Mouse (Mus musculus): ENCODE data around the gene Kcnh3. TPM values are rescaled to one million over a fixed set of nuclear protein-coding genes. Genes with fewer than 3 reads are reported as not detected.

Gene Kcnh3
- polyA plus RNA-seq (2014; fragmentation: Illumina TruSeq; extraction: RNeasy Lipid Tissue Mini Kit (QIAGEN cat#74804); ENCODE audit: low read depth, low replicate concordance), result not detected

GRCm38 (mm10) chr15:99224208-99224911, at the start of gene Kcnh3:
Gene Kcnh3, plus strand, starts transcription at chr15:99224861.

GRCm38 (mm10) chr15:99251626-99252380, 27.1 kb downstream of the Kcnh3 start, which contains the start of gene Mcrs1:
Gene Mcrs1, minus strand, starts transcription at chr15:99251961.

Other genes with a start within 250 kb of the Kcnh3 start
- 23.2 TPM for gene Tuba1c, start 195.0 kb upstream of the Kcnh3 start, polyA plus RNA-seq (2014; fragmentation: Illumina TruSeq; extraction: RNeasy Lipid Tissue Mini Kit (QIAGEN cat#74804); ENCODE audit: low read depth, low replicate concordance)
- not detected for gene Prph, start 169.7 kb upstream of the Kcnh3 start, polyA plus RNA-seq (2014; fragmentation: Illumina TruSeq; extraction: RNeasy Lipid Tissue Mini Kit (QIAGEN cat#74804); ENCODE audit: low read depth, low replicate concordance)
- not detected for gene Troap, start 150.3 kb upstream of the Kcnh3 start, polyA plus RNA-seq (2014; fragmentation: Illumina TruSeq; extraction: RNeasy Lipid Tissue Mini Kit (QIAGEN cat#74804); ENCODE audit: low read depth, low replicate concordance)
- gene C1ql4, start 137.0 kb upstream of the Kcnh3 start, polyA plus RNA-seq (2014; fragmentation: Illumina TruSeq; extraction: RNeasy Lipid Tissue Mini Kit (QIAGEN cat#74804); ENCODE audit: low read depth, low replicate concordance), result not detected
- gene Dnajc22, start 131.7 kb upstream of the Kcnh3 start, polyA plus RNA-seq (2014; fragmentation: Illumina TruSeq; extraction: RNeasy Lipid Tissue Mini Kit (QIAGEN cat#74804); ENCODE audit: low read depth, low replicate concordance), result 26.7 TPM
- gene Spats2, start 98.9 kb upstream of the Kcnh3 start, polyA plus RNA-seq (2014; fragmentation: Illumina TruSeq; extraction: RNeasy Lipid Tissue Mini Kit (QIAGEN cat#74804); ENCODE audit: low read depth, low replicate concordance), result 4.0 TPM
- gene Mcrs1, start 27.1 kb downstream of the Kcnh3 start, polyA plus RNA-seq (2014; fragmentation: Illumina TruSeq; extraction: RNeasy Lipid Tissue Mini Kit (QIAGEN cat#74804); ENCODE audit: low read depth, low replicate concordance), result 0.93 TPM
- gene Prpf40b, start 70.2 kb downstream of the Kcnh3 start, polyA plus RNA-seq (2014; fragmentation: Illumina TruSeq; extraction: RNeasy Lipid Tissue Mini Kit (QIAGEN cat#74804); ENCODE audit: low read depth, low replicate concordance), result 3.4 TPM
- not detected for gene Fam186b, start 71.0 kb downstream of the Kcnh3 start, polyA plus RNA-seq (2014; fragmentation: Illumina TruSeq; extraction: RNeasy Lipid Tissue Mini Kit (QIAGEN cat#74804); ENCODE audit: low read depth, low replicate concordance)
- 0.64 TPM for gene Fmnl3, start 145.6 kb downstream of the Kcnh3 start, polyA plus RNA-seq (2014; fragmentation: Illumina TruSeq; extraction: RNeasy Lipid Tissue Mini Kit (QIAGEN cat#74804); ENCODE audit: low read depth, low replicate concordance)
- 634 TPM for gene Tmbim6, start 168.0 kb downstream of the Kcnh3 start, polyA plus RNA-seq (2014; fragmentation: Illumina TruSeq; extraction: RNeasy Lipid Tissue Mini Kit (QIAGEN cat#74804); ENCODE audit: low read depth, low replicate concordance)
- not detected for gene Nckap5l, start 232.9 kb downstream of the Kcnh3 start, polyA plus RNA-seq (2014; fragmentation: Illumina TruSeq; extraction: RNeasy Lipid Tissue Mini Kit (QIAGEN cat#74804); ENCODE audit: low read depth, low replicate concordance)
- 0.64 TPM for gene Bcdin3d, start 249.9 kb downstream of the Kcnh3 start, polyA plus RNA-seq (2014; fragmentation: Illumina TruSeq; extraction: RNeasy Lipid Tissue Mini Kit (QIAGEN cat#74804); ENCODE audit: low read depth, low replicate concordance)